Mouse (Mus musculus) left cerebral cortex, adult 11 months (tissue): ENCODE measurements at regions not wholly inside any gene's neighbourhood (a gene's known extent, or its start where the extent isn't known, plus 50 kb on each side); places are given as distances from the start of the nearest gene placed in this dataset.

ENCODE experiments used
- DNase-seq: peaks from one replicate; pipeline ENCODE4 v3.0.0; 2022; ENCODE audit warnings: low spot score

GRCm38 (mm10) chr11:79881812-79882211 lies 80.4 kb downstream of the Utp6 start:
- DNase-seq: no peak

GRCm38 (mm10) chr11:79878091-79878490 lies 84.1 kb downstream of the Utp6 start:
- no peak for DNase-seq

- peak; percentile 3 for DNase-seq
Measured at GRCm38 (mm10) chr11:79877184-79877745, 84.9 kb downstream of the Utp6 start.

GRCm38 (mm10) chr11:79871783-79872628 lies 90.2 kb downstream of the Utp6 start:
- DNase-seq: peak; percentile 4

- no peak for DNase-seq
Measured at GRCm38 (mm10) chr11:79870189-79870588, 92.0 kb downstream of the Utp6 start.

GRCm38 (mm10) chr11:79869009-79869408 lies 93.2 kb downstream of the Utp6 start:
- no peak for DNase-seq

GRCm38 (mm10) chr11:79864836-79865235 lies 97.4 kb downstream of the Utp6 start:
- DNase-seq: no peak

- no peak for DNase-seq
Measured at GRCm38 (mm10) chr11:79863487-79864175, 98.6 kb downstream of the Utp6 start.

GRCm38 (mm10) chr11:79860611-79861067 lies 101.6 kb downstream of the Utp6 start:
- DNase-seq: no peak

GRCm38 (mm10) chr11:79856376-79856775 lies 105.8 kb downstream of the Utp6 start:
- DNase-seq: no peak

- no peak for DNase-seq
Measured at GRCm38 (mm10) chr11:79849545-79849944, 112.6 kb downstream of the Utp6 start.

GRCm38 (mm10) chr11:79844436-79844835 lies 117.8 kb downstream of the Utp6 start:
- no peak for DNase-seq

- no peak for DNase-seq
Measured at GRCm38 (mm10) chr11:79843021-79843420, 119.2 kb downstream of the Utp6 start.

- no peak for DNase-seq
Measured at GRCm38 (mm10) chr11:79839973-79840372, 122.2 kb downstream of the Utp6 start.

- DNase-seq: no peak
Measured at GRCm38 (mm10) chr11:79838051-79838450, 124.1 kb downstream of the Utp6 start.

GRCm38 (mm10) chr11:79837076-79837990 lies 124.9 kb downstream of the Utp6 start:
- no peak for DNase-seq

- no peak for DNase-seq
Measured at GRCm38 (mm10) chr11:79835873-79836272, 126.3 kb downstream of the Utp6 start.

- DNase-seq: no peak
Measured at GRCm38 (mm10) chr11:79833817-79834216, 128.4 kb downstream of the Utp6 start.

- no peak for DNase-seq
Measured at GRCm38 (mm10) chr11:79831591-79832320, 130.4 kb downstream of the Utp6 start.

GRCm38 (mm10) chr11:79830567-79831055 lies 131.6 kb downstream of the Utp6 start:
- DNase-seq: no peak

GRCm38 (mm10) chr11:79827034-79827433 lies 135.2 kb downstream of the Utp6 start:
- DNase-seq: no peak
